Mouse (Mus musculus) neural tube, embryonic 14.5 days (tissue): ENCODE results near the gene Fam227a. TPM values are rescaled to one million over a fixed set of nuclear protein-coding genes. Genes with fewer than 3 reads are reported as not detected.

Experiments used
- ATAC-seq: fragments of 200-750 bp; cut with Nextera tagmentation; 2 replicates; pipeline ENCODE4 v1.8.0; 2017; ENCODE audit warnings: low read depth, mild to moderate bottlenecking, moderate TSS enrichment, moderate library complexity
- H3K27ac ChIP-seq: fragments of 300-500 bp; sonication (generic); 2 replicates; pipeline ENCODE4 v1.5.1; 2014; ENCODE audit warnings: low read depth, mild to moderate bottlenecking, control low read depth, low read length, moderate library complexity, mixed read lengths
- H3K27me3 ChIP-seq: fragments of 300-500 bp; sonication (generic); 2 replicates; pipeline ENCODE4 v1.6.1; 2014; ENCODE audit warnings: low read length; ENCODE audit not compliant: control insufficient read depth, insufficient read depth
- H3K36me3 ChIP-seq: fragments of 300-500 bp; sonication (generic); 2 replicates; pipeline ENCODE4 v1.6.1; 2014; ENCODE audit warnings: low read length, mixed read lengths; ENCODE audit not compliant: control insufficient read depth, insufficient read depth
- H3K4me1 ChIP-seq: fragments of 300-500 bp; sonication (generic); 2 replicates; pipeline ENCODE4 v1.6.1; 2014; ENCODE audit warnings: low read length; ENCODE audit not compliant: control insufficient read depth, insufficient read depth
- H3K4me2 ChIP-seq: fragments of 300-500 bp; sonication (generic); 2 replicates; pipeline ENCODE4 v1.6.1; 2014; ENCODE audit warnings: mild to moderate bottlenecking, low read depth, low read length, control low read depth
- H3K4me3 ChIP-seq: fragments of 300-500 bp; sonication (generic); 2 replicates; pipeline ENCODE4 v1.5.1; 2014; ENCODE audit warnings: low read depth, low read length, control low read depth, mixed read lengths
- H3K9ac ChIP-seq: fragments of 300-500 bp; sonication (generic); replicated peaks from 2 replicates; pipeline ENCODE4 v1.6.1; 2014; ENCODE audit warnings: low read depth, mild to moderate bottlenecking, control low read depth, low read length, mixed read lengths
- H3K9me3 ChIP-seq: fragments of 300-500 bp; sonication (generic); 2 replicates; pipeline ENCODE4 v1.6.1; 2016; ENCODE audit warnings: low read length; ENCODE audit not compliant: control insufficient read depth
- WGBS: fragments of 180-500 bp; shearing (Covaris S2); extraction: QIAGEN DNeasy Blood & Tissue Kit; methylation state at CpG from one replicate; pipeline ENCODE4 v1.1.7; 2014; 5-methylcytosine and 5-hydroxymethylcytosine counted together
- polyA plus RNA-seq: library from polyadenylated mRNA; unstranded; fragments of >200 nt; fragmentation: Nextera tagmentation; extraction: Ambion mirVana; gene quantifications from 2 replicates; pipeline ENCODE4 v1.2.1, GENCODE M21; 2014

The Fam227a gene
- polyA plus RNA-seq = 6.1 and 7.8 TPM in 2 replicates

GRCm38 (mm10) chr15:79658531-79659375 is at the start of gene Fam227a, which contains the start of gene Cby1:
Gene Fam227a, minus strand, starts transcription at chr15:79658956.
Gene Cby1, plus strand, starts transcription at chr15:79659199.
- Histone ChIP-seq H3K9me3 (no peaks in the 10 kb centered on the region), H3K9ac (peak within 1 kb of the TSS; percentile 85), H3K4me2 (peak within 1 kb of the TSS; percentile 88), H3K4me3 (peak within 1 kb of the TSS; percentile 92), H3K27ac (peak within 1 kb of the TSS; percentile 95), H3K4me1 (0 out of 2 replicates have a peak, but pooled peaks cover 4% of the 10 kb centered on the region), H3K27me3 (no peaks in the 10 kb centered on the region), H3K36me3 (no peaks in the 10 kb centered on the region)
- under 1% methylated on average over 55 of the region's 55 CpGs for WGBS
- ATAC-seq = peak; percentile 89

GRCm38 (mm10) chr15:79708229-79708822 is 49.6 kb upstream of the Fam227a start:
- no peak overlapping the region for H3K4me2 ChIP-seq
- H3K4me3 ChIP-seq = no peak overlapping the region
- no peaks in the 10 kb centered on the region for H3K9me3 ChIP-seq
- no peaks in the 10 kb centered on the region for H3K4me1 ChIP-seq
- WGBS = 93% methylated on average over 5 of the region's 5 CpGs
- peaks cover 29% of the 10 kb centered on the region; the same call in 1 of the 2 replicates for H3K36me3 ChIP-seq
- no peaks in the 10 kb centered on the region for H3K27me3 ChIP-seq
- H3K9ac ChIP-seq = no peak overlapping the region
- no peak for ATAC-seq
- H3K27ac ChIP-seq = no peak overlapping the region

- H3K9me3 ChIP-seq = no peaks in the 10 kb centered on the region
- H3K27me3 ChIP-seq = no peaks in the 10 kb centered on the region
- 88% methylated on average over 17 of the region's 17 CpGs for WGBS
- no peak overlapping the region for H3K27ac ChIP-seq
- H3K36me3 ChIP-seq = peaks cover 19% of the 10 kb centered on the region; the same call in 1 of the 2 replicates
- H3K4me3 ChIP-seq = no peak overlapping the region
- no peaks in the 10 kb centered on the region for H3K4me1 ChIP-seq
- ATAC-seq = no peak
- no peak overlapping the region for H3K9ac ChIP-seq
- H3K4me2 ChIP-seq = no peak overlapping the region
Measured at GRCm38 (mm10) chr15:79706603-79707214, 48.0 kb upstream of the Fam227a start.

DNA sequence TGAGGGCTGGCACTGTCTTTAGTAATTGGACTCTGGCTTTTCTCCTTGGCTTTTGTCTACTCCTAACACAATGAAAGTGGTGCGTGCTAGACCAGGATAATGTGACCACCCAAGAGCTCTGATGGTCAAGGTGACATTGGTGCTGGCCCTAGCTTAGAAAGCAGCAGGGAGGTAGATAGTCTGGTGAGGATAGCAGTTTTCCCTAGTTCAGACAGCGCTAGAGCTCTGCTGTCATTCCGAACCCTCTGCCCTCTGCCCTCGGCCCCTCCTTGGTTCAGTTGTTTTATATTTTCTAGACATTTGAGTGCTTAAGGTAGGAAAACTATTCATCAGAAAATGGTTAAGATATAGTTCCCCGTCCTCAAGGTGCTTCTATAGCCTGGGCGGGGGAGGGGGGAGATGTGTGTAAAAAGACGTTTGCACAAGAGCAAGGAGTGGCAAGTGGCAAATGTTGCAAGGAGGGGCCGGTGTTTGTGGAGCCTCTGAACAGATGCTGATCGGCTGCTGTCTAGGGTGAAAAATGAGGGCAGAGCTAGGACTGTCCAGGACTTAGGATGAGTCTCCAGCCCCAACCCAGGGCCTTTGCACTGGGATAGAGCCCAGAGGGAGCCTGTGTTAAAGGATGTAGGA is 38.9 kb upstream of the Fam227a start:
- ATAC-seq = no peak
- Histone ChIP-seq H3K36me3 (peaks cover 2% of the 10 kb centered on the region; the same call in 1 of the 2 replicates), H3K4me1 (no peaks in the 10 kb centered on the region; the same call in 1 of the 2 replicates), H3K9ac (no peak overlapping the region), H3K27me3 (no peaks in the 10 kb centered on the region), H3K9me3 (no peaks in the 10 kb centered on the region), H3K4me3 (no peak overlapping the region), H3K27ac (peak overlapping the region; percentile 73), H3K4me2 (no peak overlapping the region)
- 73% methylated on average over 9 of the region's 9 CpGs for WGBS

- no peak for ATAC-seq
- H3K9ac ChIP-seq = no peak overlapping the region
- no peak overlapping the region for H3K4me3 ChIP-seq
- WGBS = 59% methylated on average over 6 of the region's 6 CpGs
- H3K9me3 ChIP-seq = no peaks in the 10 kb centered on the region
- H3K27ac ChIP-seq = peak overlapping the region; percentile 73; the same call in 1 of the 2 replicates
- peaks cover 6% of the 10 kb centered on the region for H3K4me1 ChIP-seq
- H3K36me3 ChIP-seq = peaks cover 2% of the 10 kb centered on the region; the same call in 1 of the 2 replicates
- H3K27me3 ChIP-seq = no peaks in the 10 kb centered on the region
- no peak overlapping the region for H3K4me2 ChIP-seq
Measured at GRCm38 (mm10) chr15:79697011-79697410, 38.3 kb upstream of the Fam227a start.

GRCm38 (mm10) chr15:79696508-79696907 is 37.8 kb upstream of the Fam227a start:
- Histone ChIP-seq H3K27ac (no peak overlapping the region), H3K4me1 (peaks cover 11% of the 10 kb centered on the region), H3K36me3 (peaks cover 2% of the 10 kb centered on the region; the same call in 1 of the 2 replicates), H3K4me3 (no peak overlapping the region), H3K9ac (no peak overlapping the region), H3K27me3 (no peaks in the 10 kb centered on the region), H3K9me3 (no peaks in the 10 kb centered on the region), H3K4me2 (no peak overlapping the region)
- no peak for ATAC-seq
- 98% methylated on average over 2 of the region's 2 CpGs for WGBS

DNA sequence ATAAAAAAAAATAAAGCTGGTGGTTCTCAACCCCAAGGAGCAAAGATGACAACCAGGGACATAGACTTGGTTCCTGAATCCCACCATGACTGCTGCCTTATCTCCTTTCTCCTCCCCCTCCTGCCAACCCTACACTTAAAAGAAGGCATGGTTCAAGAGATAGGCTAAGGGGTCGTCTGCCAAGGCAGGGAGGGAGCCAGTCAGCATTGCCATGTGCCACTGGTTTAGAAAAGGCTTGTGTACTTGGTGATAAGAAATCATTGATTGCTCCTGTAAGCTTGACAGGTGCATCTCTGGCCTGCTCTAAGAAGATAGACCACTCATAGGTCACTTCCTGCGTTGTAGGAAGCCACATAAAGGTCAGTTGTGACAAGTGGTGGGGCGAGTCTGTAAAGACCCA is 36.8 kb upstream of the Fam227a start:
- no peaks in the 10 kb centered on the region for H3K27me3 ChIP-seq
- H3K4me2 ChIP-seq = no peak overlapping the region
- WGBS = 71% methylated on average over 3 of the region's 3 CpGs
- no peak for ATAC-seq
- no peaks in the 10 kb centered on the region for H3K9me3 ChIP-seq
- no peak overlapping the region for H3K9ac ChIP-seq
- peaks cover 11% of the 10 kb centered on the region for H3K4me1 ChIP-seq
- H3K4me3 ChIP-seq = no peak overlapping the region
- H3K27ac ChIP-seq = no peak overlapping the region
- H3K36me3 ChIP-seq = peaks cover 2% of the 10 kb centered on the region; the same call in 1 of the 2 replicates

GRCm38 (mm10) chr15:79694512-79694911 is 35.8 kb upstream of the Fam227a start:
- H3K27me3 ChIP-seq = no peaks in the 10 kb centered on the region
- H3K4me2 ChIP-seq = no peak overlapping the region
- no peak overlapping the region for H3K4me3 ChIP-seq
- no peak overlapping the region for H3K9ac ChIP-seq
- WGBS = 94% methylated on average over 4 of the region's 4 CpGs
- ATAC-seq = no peak
- no peak overlapping the region for H3K27ac ChIP-seq
- H3K36me3 ChIP-seq = peaks cover 2% of the 10 kb centered on the region; the same call in 1 of the 2 replicates
- no peaks in the 10 kb centered on the region for H3K9me3 ChIP-seq
- peaks cover 17% of the 10 kb centered on the region for H3K4me1 ChIP-seq
